Mouse (Mus musculus) brain, embryonic 14.5 days (tissue): Measurements from ENCODE around the gene Cdk14. TPM values are rescaled to one million over a fixed set of nuclear protein-coding genes. Genes with fewer than 3 reads are reported as not detected.
A peak's percentile ranks its signal among the peaks of the same experiment; 100 is the strongest.
"Not testable (repeated sequence)": the region's sequence is repeated elsewhere in the genome, so short reads cannot be mapped to it uniquely, and the experiment has no call there.

Experiments used
- DNase-seq: peaks from one replicate; pipeline ENCODE4 v3.0.0-alpha.2; 2011; ENCODE audit warnings: low read depth
- CTCF ChIP-seq: fragments of 200-500 bp; IDR thresholded peaks from 2 replicates; pipeline ENCODE4 v1.5.1; 2012; ENCODE audit warnings: inconsistent platforms, mild to moderate bottlenecking, moderate library complexity, borderline replicate concordance; ENCODE audit not compliant: insufficient read depth, insufficient read length; ENCODE audit errors: extremely low read depth
- POLR2A ChIP-seq: fragments of 200-500 bp; IDR thresholded peaks from 2 replicates; pipeline ENCODE4 v1.6.1; 2012; ENCODE audit warnings: mild to moderate bottlenecking, inconsistent platforms, borderline replicate concordance; ENCODE audit not compliant: poor library complexity, insufficient read depth, insufficient read length, severe bottlenecking; ENCODE audit errors: extremely low read depth
- polyA plus RNA-seq: library from polyadenylated mRNA; depleted of rRNA; stranded (reverse); fragments of >200 nt; gene quantifications from 2 replicates; pipeline ENCODE4 v1.2.3, GENCODE M21; 2012

Cdk14 gene
- polyA plus RNA-seq, 1 experiment, result 33.3 TPM

DNA sequence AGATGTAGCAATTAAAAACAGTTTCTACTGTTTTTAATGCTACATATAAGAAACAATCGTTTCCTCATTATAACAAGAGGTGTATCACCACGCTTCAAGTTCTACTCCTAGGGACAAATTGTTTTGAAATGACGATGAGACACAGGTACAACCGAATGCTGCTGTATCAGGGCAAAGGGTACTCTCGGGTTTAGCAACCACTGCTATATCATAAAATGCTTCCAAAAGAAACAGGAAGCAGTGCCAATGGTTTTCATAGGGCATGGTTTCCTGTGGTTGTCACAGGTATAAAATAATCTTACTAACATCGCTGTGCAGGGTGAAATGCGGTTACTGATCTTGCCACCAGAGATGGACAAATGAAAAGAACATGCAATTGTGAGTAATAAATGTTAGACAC lies 174.9 kb downstream of the Cdk14 start:
- TF ChIP-seq CTCF (no peak), POLR2A (no peak)

DNA sequence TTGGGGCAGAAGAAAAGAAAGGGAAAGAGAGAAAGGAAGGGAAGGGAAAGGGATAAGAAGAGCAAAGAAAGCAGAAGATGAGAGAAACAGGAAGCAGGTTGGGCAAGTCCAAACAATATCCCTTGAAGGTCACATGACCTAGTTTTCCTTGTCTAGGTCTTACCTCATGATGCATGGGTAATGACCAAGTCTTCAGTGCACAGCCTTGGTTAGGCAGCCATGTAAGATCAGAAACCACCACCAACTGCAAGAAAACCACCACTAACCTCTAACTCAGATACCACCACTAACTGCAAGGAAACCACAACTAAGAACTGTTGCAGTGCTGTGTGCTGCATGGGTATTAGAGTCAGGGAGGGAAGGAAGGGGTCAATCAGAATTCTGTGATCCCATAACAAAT lies 176.5 kb downstream of the Cdk14 start:
- DNase-seq, result no peak
- no peak for TF ChIP-seq CTCF
- TF ChIP-seq POLR2A, result no peak

More for the DNA sequence above, 174.9 kb downstream of the Cdk14 start:
- no peak for DNase-seq

DNA sequence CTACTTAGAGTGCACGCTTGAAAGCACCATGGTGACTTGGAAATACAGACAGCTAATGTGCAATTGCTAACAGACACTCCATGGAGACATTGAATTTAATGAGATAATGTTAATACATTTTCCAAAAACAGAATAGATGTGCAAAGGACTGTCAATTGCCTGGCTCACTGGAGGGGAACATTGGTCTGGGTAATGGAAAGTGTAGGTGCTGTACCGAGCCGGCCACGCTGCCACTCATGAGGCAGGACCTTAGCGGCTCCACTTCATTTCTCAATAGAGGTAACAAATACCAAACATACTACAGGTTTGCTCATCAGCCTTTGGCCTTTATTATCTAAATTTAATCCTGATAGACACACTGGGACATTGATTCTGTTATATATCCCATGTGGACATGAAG lies 177.4 kb downstream of the Cdk14 start:
- TF ChIP-seq POLR2A (no peak), CTCF (no peak)
- no peak for DNase-seq

DNA sequence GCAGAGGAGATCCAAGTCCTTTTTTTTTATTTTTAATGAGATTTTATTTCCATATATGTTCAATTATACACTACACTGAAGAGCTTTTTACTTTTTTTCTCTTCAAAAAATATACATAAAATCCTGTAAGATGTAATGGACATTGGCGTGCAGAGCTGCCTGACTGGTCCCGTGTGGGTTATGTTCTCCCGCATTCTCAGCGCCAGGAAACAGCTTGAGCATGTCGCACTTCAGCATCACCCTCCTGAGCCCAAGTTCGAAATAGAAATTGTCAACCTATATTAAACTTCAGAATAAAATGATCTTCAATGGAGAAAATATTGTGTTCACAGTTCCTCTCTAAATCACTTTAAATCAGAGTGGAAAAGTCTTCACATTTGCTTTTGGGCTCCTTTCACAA lies 179.0 kb downstream of the Cdk14 start:
- no peak for DNase-seq
- TF ChIP-seq CTCF, result no peak
- no peak for TF ChIP-seq POLR2A

DNA sequence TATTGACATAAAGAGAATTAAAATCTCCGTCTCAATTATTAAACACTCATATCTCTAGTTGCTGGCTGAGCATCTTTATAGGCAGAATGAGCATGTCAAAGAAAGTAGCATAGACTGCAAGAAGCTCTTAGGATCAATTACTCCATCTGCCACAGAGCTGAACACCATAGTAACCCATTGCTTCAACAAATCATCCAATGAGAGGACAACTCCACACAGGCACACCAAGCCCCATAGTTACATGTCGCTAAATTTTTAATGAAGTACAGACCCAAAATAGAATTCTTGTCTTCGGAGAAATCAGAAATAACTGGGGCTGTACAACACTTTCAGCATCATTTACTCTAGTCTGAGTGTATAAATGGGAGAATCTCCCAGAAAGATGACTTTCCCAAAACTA lies 180.0 kb downstream of the Cdk14 start:
- TF ChIP-seq POLR2A, result no peak
- DNase-seq, result no peak

DNA sequence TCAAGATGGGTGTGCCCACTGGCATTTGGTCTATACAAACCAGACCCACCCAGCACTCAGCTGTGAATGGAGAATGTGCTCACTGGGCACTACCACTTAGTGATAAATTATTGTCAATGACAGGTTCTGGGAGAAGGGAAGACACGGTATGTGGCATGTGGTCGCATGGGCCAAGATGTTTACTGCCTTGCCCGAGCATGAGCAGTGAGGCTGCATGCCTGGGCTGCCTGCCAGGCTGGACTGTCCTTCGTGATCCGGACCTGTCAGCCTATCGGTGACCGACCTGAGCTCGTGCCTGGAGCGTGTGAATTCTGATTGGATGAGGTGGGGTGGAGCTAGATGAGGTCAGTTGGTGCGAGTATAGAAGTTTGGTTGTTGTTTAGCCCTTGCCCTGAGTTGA lies 185.2 kb downstream of the Cdk14 start:
- not testable (repeated sequence) for DNase-seq

DNA sequence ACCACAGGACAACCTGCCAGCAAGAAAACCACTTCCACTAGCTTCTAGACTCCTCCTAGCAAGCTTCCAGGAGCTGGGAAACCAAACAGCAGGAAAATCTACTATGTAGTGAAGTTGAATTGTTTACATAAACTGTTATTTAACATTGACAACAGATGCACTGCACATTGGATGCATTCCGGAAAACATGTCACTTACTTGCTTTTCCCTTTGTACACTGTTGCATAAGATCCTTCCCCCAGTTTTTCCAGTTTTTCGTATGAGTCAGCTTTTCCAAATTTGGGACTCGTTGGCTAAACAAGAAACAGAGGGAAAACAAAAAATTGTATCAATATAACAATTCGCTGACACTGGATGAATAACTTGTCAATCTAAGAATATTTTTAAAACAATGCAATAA lies 193.1 kb downstream of the Cdk14 start:
- TF ChIP-seq CTCF, result no peak
- TF ChIP-seq POLR2A, result no peak

DNA sequence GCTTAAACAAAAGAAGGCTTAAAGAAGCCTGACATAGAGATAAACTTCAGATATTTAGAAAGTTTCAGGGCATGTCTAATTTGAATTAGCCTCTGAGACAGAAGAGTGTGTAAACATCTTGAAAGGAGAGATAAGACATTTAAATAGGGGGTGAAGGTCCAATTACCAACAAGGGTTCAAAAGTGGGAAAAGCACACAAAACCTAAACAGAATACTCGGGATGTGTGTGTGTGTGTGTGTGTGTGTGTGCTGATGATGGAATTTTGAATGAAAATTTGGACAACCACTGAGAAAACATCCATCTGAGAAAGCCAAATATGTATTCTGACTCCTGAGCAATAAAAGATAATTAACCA lies 208.4 kb downstream of the Cdk14 start:
- TF ChIP-seq CTCF (no peak), POLR2A (no peak)
- DNase-seq, result no peak

More for the DNA sequence above, 193.1 kb downstream of the Cdk14 start:
- no peak for DNase-seq

DNA sequence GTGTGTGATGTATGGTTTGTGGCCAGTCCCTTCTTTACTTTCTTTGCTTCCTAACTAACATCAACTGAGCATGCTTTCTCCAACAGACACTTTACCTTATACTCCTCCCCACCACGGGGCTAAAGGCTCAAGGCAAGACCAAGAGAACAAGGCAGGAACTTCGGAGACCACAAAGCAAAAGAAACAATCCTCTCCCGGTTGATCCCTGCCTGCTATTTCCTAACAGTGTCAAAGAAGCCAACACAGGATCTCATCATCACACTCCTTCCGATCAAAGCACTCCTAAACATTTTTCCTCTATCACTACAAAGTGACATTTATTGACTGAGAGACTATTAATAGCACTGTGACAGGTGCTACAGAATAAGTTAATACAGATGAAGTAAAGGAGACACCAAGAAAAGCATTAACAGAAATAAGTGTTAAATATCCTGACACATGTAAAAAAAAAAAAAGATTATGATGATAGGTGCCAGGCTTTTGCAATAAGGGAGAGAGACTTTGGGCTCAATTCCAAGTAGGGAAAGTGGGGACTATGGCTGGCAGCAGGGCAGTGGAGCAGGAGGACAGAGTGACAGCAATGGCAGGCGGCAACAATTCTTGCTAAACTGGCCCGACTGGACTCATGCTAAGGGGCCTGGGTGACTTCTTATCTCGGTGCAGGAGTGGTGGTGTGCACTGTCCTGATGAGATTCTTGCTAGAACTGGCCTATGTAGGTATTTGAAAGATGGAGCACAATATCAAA lies 208.9 kb downstream of the Cdk14 start:
- peak; percentile 48 for DNase-seq
- TF ChIP-seq CTCF (no peak), POLR2A (no peak)

DNA sequence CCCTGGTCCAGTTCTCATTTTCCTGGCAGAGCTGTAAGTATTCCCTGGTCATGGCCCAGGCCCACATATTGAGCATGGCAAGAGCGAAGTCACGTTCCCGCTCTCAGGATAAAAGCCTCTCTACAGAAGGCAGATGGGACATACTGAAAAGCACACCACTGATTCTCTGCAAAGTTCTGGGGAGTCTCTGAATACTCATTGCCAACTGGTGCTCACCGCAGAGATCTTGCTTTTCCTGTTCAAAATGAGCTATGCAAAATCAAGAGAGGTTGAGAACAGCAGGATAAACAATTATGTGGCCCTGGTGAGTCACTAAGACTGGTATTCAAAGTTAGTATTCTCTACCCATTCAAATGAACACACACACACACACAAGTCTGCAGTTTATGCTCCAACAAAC lies 212.1 kb downstream of the Cdk14 start:
- TF ChIP-seq POLR2A (no peak), CTCF (no peak)
- DNase-seq, result no peak

DNA sequence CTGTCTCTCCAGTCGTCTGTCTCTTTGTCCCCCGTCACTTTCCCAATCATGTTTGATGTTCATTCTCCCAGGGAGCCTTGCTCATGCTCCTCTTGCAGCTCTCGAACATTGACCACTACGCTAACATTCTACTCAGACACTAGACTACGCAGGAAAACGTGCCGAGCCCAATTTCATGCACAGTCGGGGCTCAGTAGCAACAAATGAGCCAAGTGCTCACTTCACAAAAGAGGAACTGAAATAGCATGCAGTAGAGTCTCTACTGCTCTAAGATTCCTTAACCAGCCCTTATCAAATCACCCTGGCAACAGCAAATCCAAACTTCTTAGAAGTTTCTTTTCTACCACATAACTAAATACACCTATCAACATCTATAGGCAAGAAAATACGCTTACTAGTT lies 214.1 kb downstream of the Cdk14 start:
- TF ChIP-seq CTCF, result no peak
- no peak for TF ChIP-seq POLR2A
- DNase-seq, result peak; percentile 26

DNA sequence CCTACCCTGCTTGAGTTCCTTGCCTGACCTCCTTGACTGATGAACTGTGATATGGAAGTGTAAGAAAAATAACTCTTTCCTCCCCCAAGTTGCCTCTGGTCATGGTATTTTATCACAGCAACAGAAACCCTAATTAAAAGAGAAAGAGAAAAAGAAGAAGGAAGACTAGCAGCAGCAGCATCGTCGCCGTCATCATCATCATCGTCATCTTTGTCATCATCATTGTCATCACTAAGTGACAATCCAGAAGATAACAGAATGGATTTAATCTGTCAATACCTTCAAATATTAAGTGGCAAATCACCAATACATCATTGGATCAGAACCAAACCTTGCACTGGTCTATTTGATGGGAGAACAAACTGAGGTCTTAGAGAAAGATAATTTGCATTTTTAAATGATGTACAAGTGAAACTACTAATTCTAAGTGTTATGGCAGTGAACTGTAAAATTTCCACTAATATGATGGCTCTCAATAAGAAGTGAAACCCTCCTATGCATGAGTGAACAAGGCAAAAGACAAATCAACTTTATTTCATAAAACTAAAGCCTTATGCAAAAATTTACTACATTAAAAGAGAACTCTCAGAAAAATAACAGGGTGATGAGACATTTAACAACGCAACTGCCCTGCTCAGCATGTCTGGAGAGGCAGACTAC lies 225.4 kb downstream of the Cdk14 start:
- TF ChIP-seq POLR2A (no peak), CTCF (no peak)
- DNase-seq, result no peak
